Mouse (Mus musculus): ENCODE measurements around the gene Dhdh.
"Not testable (repeated sequence)": the region's sequence is repeated elsewhere in the genome, so short reads cannot be mapped to it uniquely, and the experiment has no call there.

Gene Dhdh

GRCm38 (mm10) chr7:45475291-45475969, 13.2 kb downstream of the Dhdh start:
- no peak for DNase-seq (ENCODE audit: low spot score in 2 of 2)

GRCm38 (mm10) chr7:45470869-45471268, 17.7 kb downstream of the Dhdh start:
- peak in 1 of 2 experiments; percentile 71 for DNase-seq (ENCODE audit: low spot score in 2 of 2)

DNA sequence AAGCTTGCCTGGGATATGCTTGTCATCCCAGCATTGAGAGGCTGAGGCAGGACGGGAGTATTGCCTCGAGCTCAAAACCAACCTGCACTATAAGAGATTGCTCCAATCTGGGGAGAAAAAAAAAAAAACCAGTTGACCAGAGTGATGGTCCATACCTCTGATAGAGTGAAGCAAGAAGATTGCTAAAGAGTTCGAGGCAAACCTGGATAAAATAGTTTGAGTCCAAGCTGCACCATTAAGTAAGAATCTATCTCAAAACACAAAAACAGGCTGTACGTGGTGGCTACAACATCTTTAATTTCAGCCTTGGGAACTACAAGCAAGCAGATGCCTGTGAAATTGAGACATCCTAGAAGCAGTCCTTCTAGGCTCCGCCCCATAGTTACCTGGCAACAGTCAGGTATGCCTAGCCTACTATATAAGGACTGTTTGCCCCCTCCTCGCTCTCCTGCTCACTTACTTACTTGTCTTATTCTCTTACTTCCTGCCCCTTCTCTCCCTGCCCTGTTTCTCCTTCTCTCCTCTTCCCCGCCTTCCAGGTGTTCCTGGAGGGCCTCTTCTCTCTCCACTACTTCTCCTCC, 21.4 kb downstream of the Dhdh start:
- no peak for DNase-seq (ENCODE audit: low spot score in 2 of 2)

DNA sequence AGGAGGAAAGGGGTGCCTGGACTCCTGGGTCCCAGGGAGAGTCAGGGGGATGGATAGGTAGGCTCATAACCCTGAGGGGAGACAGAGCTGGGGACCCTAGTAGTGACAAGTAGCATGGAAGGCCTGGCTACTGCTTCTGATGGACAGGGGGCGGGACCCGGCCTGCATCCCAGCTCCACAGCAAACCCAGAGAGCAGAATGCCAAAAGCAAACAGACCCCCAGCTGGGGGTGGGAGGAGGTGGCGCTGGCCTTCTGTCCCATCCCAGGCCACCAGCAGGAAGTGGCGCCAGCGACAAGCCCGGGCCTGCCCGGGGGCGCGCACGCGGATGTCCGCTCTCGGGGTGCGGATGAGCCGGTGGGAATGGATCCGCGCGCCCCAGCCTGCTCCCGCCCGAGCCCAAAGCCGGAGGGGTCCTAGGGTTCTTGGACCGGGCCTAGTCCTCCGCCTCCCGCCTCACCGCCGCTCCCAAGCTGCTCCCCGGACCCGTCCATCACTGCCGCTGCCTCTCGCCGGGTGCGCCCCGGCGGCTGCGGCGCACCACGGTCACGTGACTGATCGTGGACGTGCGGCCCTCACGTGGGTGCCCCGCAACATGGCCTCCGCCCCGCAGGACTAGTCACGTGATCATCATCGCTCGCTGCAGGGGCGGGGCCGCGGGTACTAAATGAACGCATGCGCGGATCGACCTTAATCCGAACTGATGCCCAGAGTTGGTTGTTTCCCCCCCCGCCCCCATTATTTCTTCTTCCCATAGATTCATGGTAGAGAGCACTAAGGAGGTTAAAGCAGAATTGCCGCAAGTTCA, 22.1 kb downstream of the Dhdh start, which contains the start of gene Bax:
Gene Bax, minus strand, starts transcription at position 616 of the 807 bp plus-strand sequence.
- DNase-seq (ENCODE audit: low spot score in 2 of 2): peak; percentile 92 to 95

DNA sequence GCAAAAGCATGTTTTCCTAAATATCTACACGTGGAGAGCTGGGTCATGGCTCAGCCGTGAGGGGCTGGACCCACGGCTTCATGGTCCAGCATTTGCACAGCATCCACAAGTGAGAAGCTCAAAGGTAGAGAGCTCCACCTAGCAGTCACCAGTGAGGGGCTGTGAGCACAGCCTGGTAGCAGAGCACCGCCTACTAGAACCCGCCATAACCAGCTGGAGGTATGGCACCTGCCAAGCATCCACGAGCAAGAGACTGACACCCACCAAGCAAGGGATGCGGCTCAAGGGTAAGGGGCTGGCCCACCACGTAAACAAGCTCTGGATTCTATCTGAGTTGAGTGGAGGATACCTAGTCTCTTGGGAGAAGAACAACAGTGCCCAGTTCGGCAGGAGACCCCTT, 23.1 kb downstream of the Dhdh start:
- no peak for DNase-seq (ENCODE audit: low spot score in 2 of 2)

- no peak for DNase-seq (ENCODE audit: low spot score in 2 of 2)
These were observed 23.5 kb downstream of the Dhdh start for GRCm38 (mm10) chr7:45465112-45465511.

DNA sequence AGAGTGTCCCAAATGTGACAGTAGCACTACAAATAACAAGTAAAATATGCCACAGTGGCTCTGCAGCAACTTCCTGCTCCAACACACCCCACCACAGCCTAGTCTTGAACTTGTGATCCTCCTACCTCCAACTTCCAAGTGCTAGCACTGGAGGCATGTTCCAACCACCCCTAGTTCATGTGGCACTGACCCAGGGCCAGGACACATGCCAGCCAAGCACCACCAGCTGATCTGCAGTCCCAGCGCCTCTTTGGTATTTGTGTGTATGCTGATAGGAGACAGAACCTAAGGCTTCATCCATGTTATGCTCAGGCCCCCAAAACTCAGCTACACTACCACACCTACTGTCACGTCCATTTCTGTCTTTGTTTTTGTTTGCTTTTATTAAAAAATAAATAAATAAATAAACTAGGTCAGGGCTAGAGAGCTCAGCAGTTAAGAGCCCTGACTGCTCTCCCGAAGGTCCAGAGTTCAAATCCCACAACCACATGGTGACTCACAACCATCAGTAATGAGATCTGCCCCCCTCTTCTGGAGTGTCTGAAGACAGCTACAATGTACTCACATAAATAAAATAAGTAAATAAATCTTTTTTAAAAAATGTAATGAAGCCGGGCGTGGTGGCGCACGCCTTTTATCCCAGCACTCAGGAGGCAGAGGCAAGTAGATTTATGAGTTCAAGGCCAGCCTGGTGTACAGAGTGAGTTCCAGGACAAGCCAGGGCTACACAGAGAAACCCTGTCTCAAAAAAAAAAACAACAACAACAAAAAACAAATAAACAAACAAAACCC, 24.4 kb downstream of the Dhdh start:
- DNase-seq (ENCODE audit: low spot score in 2 of 2): no peak

GRCm38 (mm10) chr7:45462868-45463267, 25.7 kb downstream of the Dhdh start:
- DNase-seq (ENCODE audit: low spot score in 2 of 2): not testable (repeated sequence)

DNA sequence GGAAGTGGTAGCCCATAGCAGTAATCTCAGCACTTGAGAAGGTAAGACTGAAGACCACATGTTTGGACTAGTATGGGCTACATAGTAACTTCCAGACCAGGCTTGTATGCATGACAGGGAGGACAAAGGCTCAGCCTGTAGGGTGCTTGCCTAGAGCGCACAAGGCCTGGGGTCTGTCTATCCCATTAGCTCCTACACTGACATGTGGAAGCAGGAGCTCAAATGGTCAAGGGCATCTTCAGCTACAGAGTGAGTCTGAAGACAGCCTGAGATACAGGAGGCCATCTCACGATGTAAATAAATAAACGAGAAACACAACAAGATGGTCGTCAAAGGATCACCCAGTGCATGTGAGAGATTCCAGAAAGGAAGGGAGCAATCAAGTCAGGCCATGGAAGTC, 26.3 kb downstream of the Dhdh start:
- no peak for DNase-seq (ENCODE audit: low spot score in 2 of 2)

- no peak for DNase-seq (ENCODE audit: low spot score in 2 of 2)
These were observed 26.8 kb downstream of the Dhdh start for GRCm38 (mm10) chr7:45461781-45462180.

- no peak for DNase-seq (ENCODE audit: low spot score in 2 of 2)
These were observed 27.3 kb downstream of the Dhdh start for GRCm38 (mm10) chr7:45461326-45461725.

GRCm38 (mm10) chr7:45460860-45461314, 27.7 kb downstream of the Dhdh start:
- no peak for DNase-seq (ENCODE audit: low spot score in 2 of 2)

GRCm38 (mm10) chr7:45460377-45460776, 28.2 kb downstream of the Dhdh start:
- DNase-seq (ENCODE audit: low spot score in 2 of 2): no peak

GRCm38 (mm10) chr7:45459564-45460140, 29.0 kb downstream of the Dhdh start, which contains the start of gene Ftl1:
Gene Ftl1 (minus strand): TSS chr7:45459884.
- peak; percentile 97 for DNase-seq (ENCODE audit: low spot score in 2 of 2)

GRCm38 (mm10) chr7:45458748-45459563, 29.6 kb downstream of the Dhdh start:
- DNase-seq (ENCODE audit: low spot score in 2 of 2): peak; percentile 54 to 61

GRCm38 (mm10) chr7:45457204-45458060, 31.2 kb downstream of the Dhdh start:
- no peak for DNase-seq (ENCODE audit: low spot score in 2 of 2)

DNA sequence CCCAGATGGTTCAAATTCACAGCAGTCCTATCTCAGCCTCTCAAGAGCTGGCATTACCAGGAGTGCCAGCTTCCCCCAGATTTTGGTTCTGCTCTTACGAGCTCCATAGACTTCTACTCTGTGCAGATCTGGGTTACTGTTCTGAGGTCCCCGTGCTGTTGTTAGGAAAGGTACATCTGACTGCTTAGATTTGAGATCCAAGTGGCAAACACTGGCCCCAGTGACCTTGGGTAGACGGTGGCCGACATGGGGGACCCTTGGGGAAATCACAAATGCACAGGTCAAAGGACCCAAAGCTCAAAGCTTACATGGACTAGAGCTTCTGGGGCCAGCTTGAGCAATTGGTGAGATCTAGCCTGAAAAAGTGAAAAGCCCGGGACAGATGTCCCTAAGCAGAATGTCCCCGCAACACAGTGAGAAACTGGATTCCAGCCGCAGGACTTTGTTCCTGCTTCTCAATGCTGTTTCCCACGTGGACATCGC, 31.8 kb downstream of the Dhdh start:
- DNase-seq (ENCODE audit: low spot score in 2 of 2): no peak

DNA sequence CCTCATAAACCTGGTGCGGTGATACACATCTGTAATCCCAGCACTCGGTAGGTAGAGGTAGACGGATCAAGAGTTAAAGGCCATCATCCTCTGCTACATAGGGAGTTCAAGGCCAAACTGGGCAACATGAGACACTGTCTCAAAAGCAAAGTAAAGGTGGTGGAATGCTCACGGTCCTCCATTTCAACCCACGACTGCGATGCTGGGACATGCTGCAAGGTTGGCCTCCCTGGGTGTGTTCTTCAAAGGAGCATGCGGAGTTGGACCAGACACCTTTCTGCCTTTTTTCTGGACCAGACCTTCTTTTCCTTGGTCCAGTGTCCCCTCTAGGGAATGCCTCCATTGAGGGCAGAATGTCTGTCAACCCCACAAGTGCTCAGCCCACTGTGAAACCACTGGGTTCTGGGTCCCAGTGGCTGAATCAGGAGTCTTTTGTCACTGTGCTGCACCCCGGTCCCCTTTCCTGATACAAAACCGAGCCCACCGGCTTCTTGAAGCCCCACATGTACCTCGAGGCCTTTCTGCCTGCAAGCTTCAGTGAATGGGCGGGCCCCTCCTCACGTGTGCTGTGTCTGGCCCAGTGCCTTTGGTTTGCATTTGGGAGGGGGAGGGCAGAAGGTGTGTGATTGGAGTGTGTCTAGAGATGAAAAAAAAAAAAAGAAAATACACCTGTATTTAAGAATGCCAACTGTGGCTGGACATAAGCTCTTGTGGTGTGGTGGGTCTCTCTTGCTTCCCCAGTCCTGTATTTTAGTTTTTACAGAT, 32.5 kb downstream of the Dhdh start:
- no peak for DNase-seq (ENCODE audit: low spot score in 2 of 2)

DNA sequence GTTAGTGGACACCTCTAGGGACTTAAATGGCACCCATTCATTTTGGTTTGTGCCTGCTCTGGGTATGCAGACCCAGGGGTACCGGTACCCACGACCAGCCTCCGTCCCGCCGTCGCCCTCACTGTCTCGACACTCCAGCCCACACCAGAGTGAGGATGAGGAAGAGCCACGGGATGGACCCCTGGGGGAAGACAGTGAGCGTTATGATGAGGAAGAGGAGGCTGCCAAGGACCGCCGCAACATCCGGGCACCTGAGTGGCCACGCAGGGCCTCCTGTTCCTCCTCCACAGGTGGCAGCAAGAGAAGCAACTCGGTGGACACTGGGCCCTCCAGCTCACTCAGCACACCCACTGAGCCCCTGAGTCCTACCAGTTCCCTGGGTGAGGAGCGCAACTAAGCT, 33.6 kb downstream of the Dhdh start:
- no peak for DNase-seq (ENCODE audit: low spot score in 2 of 2)
